Mouse (Mus musculus) frontal cortex, postnatal 10 days (tissue): ENCODE data around the gene Gorab.

Source experiments
- DNase-seq, 2 experiments: peaks; one replicate each; pipeline ENCODE4 v3.0.0; 2022; ENCODE audit warnings: low spot score in 2 of 2, mixed read lengths in 1 of 2

Gene Gorab

DNA sequence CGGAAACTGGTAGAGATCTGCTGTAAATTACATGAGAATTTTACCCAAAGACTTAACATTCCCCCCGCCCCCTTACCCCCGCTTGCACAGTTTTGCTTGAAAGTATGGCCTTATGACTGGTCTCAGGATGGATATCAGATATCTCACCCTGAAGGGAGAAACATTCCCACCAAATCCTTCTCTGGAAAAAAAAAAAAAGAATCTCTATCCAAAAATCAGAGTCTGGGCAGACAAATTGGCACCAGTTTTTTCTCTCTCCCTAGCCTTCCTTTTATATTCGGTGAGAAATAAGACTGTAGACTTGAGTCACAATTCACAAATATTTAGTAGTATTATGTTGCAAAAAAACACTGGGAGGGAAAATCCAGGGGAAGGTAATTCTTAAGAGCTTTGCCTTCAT is 47.3 kb downstream of the Gorab start:
- DNase-seq: no peak

DNA sequence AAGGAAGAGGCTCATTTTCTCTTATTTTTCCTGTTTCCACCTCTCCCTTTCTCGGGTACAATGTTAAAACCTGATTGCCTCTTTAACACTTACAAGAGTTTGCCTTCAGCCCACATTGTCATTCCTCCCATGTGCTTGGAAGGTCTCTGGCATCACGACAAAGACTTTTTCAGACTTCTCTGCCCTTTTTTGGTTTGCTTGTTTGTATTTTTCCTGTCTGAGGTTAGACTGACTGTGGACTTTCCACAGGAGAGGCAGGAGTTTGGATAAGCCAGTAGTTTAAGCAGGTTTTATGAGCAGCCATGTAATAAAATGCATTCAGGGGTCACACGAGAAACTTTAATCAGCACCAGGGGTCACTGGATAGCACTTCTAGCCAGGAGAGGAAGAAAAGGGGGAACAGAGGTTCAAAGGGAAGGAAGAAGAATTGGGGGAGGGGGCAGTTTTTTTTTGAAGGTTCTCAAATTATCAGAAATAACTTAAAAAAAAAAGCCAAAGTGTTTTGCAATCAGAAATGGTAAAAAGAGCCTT is 47.8 kb downstream of the Gorab start:
- no peak for DNase-seq

DNA sequence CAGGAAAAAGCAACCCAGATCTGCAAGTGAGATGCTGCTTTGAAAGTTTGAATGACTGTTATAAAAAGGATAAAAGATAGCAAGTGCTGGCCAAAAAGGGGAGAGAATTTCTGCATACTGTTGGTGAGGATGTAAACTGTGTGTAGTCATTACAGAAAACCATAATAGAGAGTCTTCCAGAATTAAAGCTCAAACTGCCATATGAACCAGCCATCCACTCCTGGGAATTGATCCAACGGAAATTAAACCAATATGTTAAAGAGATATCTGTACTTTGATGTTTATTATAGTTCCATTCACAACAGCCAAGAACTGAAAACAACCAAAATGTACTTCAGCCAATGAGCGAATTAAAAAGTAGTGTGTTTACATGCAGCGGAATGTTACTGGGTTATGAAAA is 52.5 kb downstream of the Gorab start:
- no peak for DNase-seq

DNA sequence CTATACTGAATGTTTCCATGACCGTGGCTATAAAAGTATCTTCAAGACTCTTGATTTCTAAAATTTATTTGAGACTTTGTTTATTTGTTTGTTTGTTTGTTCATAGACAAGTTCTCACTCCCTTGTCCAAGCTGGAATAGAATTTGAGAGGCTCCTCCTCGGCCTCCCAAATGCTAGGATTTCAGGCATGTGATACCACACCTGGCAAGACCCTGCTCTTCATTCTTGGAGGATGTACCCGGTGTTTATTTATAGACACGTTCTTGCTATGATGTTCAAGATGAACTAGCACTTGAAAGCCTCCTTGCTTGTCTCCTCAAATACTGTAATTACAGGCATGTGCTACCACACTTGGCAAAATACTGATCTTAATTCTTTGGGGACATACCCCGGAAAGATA is 57.9 kb downstream of the Gorab start:
- no peak for DNase-seq

DNA sequence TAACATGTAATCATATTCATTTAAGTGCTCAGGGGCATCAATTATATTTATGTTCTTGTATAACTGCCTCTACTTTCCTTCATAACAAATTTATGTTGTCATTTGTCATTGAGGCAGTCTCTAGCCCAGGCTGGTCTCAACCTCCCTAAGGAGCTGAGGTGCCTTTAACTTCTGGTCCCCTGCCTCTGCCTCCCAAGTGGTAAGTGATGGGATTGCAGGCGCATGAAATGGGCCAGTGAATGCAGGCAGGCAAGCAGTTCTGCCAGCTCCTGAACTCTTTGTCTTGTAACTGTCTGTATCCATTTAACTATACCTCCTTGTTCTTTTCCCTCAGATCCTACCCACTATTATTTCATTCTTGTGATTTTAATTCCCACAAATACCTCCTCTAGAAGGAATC is 58.5 kb downstream of the Gorab start:
- no peak for DNase-seq

DNA sequence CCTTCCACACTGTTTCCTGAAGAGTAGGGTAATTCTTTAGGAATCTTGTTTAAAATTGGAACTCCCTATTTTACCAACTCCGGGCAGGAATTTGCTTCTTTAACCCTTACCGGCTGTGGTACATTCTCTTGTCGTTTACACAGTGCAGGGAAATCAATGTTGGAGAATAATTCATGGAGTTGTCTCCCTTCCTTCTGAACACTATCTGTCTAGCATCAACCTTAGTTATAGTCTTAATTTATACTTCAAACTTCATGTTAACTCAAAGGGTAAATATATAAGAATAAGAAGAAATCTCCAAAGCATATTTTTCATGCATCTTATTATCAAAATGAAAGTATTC is 64.3 kb downstream of the Gorab start:
- no peak for DNase-seq

DNA sequence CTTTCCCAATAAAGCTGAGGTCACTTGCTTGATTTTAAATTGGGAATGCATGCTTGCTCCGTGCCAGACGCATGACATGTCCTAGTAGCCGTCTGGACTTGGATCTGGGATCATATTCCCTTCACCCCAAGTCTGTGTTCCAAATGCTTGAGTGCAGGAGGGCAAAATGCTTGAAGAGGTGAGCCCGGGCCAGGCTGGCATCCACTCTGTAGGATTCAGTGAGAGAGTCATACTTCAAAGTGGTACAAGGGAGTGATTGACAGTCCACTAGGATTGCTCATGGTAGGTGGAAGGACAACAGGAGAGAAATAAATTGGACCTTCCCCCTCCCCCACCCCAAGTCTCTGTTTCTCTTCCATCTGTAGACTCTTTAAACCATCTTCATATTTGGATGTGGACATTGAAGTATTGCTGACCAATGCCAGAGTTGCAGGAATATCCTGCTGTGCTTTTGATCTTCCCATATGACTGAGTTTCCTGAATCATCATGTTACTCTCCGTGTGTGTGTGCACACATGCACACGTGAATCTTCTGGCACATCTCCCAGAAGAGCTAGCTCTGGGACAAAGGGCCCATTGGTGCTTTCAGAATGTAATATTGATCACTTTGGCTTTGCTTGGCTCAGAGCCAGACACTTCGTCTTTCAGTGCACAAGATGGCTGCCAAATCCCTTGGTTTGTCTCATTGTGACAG is 64.8 kb downstream of the Gorab start:
- peak; percentile 6 to 16 for DNase-seq

DNA sequence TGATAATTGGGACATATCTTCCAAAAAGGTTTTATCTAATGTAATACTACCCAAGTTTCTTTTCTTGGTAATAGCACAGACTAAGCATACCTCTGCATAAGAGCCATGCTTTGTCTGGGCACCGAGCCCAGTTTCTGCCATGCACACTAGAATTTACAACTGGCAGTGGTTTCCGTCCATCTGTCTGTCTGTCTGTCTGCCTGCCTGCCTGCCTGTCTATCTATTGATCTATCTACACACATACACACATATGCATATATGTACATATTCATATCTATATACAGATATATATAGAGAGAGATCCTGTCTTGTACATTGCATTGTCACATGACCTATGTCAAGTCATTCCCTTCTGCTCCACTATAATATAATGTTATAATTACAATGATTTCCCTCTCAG is 65.6 kb downstream of the Gorab start:
- DNase-seq: no peak
